Mouse (Mus musculus) liver, embryonic 16.5 days (tissue): ENCODE data around the gene Mllt10. TPM values are rescaled to one million over a fixed set of nuclear protein-coding genes. Genes with fewer than 3 reads are reported as not detected.

Source experiments
- ATAC-seq: fragments of 200-750 bp; cut with Nextera tagmentation; 2 replicates; pipeline ENCODE4 v1.8.0; 2017; ENCODE audit warnings: low read depth, mild to moderate bottlenecking, moderate number of reproducible peaks, moderate library complexity
- H3K27ac ChIP-seq: fragments of 300-500 bp; sonication (generic); 2 replicates; pipeline ENCODE4 v1.5.1; 2014; ENCODE audit warnings: mild to moderate bottlenecking, low read length
- H3K27me3 ChIP-seq: fragments of 300-500 bp; sonication (generic); 2 replicates; pipeline ENCODE4 v1.6.1; 2014; ENCODE audit warnings: low read depth, low read length, mixed read lengths; ENCODE audit not compliant: control insufficient read depth, insufficient read depth
- H3K36me3 ChIP-seq: fragments of 300-500 bp; sonication (generic); 2 replicates; pipeline ENCODE4 v1.6.1; 2014; ENCODE audit warnings: mild to moderate bottlenecking; ENCODE audit not compliant: control insufficient read depth, insufficient read depth
- H3K4me1 ChIP-seq: fragments of 300-500 bp; sonication (generic); 2 replicates; pipeline ENCODE4 v1.6.1; 2014; ENCODE audit warnings: low read depth, low read length, mixed read lengths; ENCODE audit not compliant: control insufficient read depth
- H3K4me2 ChIP-seq: fragments of 300-500 bp; sonication (generic); 2 replicates; pipeline ENCODE4 v1.6.1; 2014; ENCODE audit warnings: low read depth, low read length, mixed read lengths
- H3K4me3 ChIP-seq: fragments of 300-500 bp; sonication (generic); 2 replicates; pipeline ENCODE4 v1.5.1; 2014; ENCODE audit warnings: low read depth, mild to moderate bottlenecking, low read length
- H3K9ac ChIP-seq: fragments of 300-500 bp; sonication (generic); 2 replicates; pipeline ENCODE4 v1.6.1; 2014; ENCODE audit warnings: low read depth, low read length
- H3K9me3 ChIP-seq: fragments of 300-500 bp; sonication (generic); replicated peaks from 2 replicates; pipeline ENCODE4 v1.6.1; 2016; ENCODE audit warnings: low read length; ENCODE audit not compliant: control insufficient read depth
- WGBS: fragments of 180-500 bp; shearing (Covaris S2); extraction: QIAGEN DNeasy Blood & Tissue Kit; methylation state at CpG from one replicate; pipeline ENCODE4 v1.1.7; 2014; ENCODE audit not compliant: insufficient replicate concordance; 5-methylcytosine and 5-hydroxymethylcytosine counted together
- polyA plus RNA-seq: library from polyadenylated mRNA; unstranded; fragments of >200 nt; fragmentation: Nextera tagmentation; extraction: Ambion mirVana; gene quantifications from 2 replicates; pipeline ENCODE4 v1.2.1, GENCODE M21; 2015

The Mllt10 gene
- polyA plus RNA-seq, 1 experiment from 2014 or later, result 23.8 TPM

- H3K4me1 ChIP-seq, result no peaks in the 10 kb centered on the region
- no peak overlapping the region for H3K4me3 ChIP-seq
- H3K4me2 ChIP-seq, result no peak overlapping the region
- H3K9ac ChIP-seq, result no peak overlapping the region
- peaks cover 42% of the 10 kb centered on the region for H3K36me3 ChIP-seq
- ATAC-seq, result no peak
- H3K9me3 ChIP-seq, result no peaks in the 10 kb centered on the region
- no peak overlapping the region for H3K27ac ChIP-seq
- WGBS, result 84% methylated on average over 6 of the region's 6 CpGs
- no peaks in the 10 kb centered on the region for H3K27me3 ChIP-seq
Observed at GRCm38 (mm10) chr2:18208578-18208977, 153.5 kb downstream of the Mllt10 start.

DNA sequence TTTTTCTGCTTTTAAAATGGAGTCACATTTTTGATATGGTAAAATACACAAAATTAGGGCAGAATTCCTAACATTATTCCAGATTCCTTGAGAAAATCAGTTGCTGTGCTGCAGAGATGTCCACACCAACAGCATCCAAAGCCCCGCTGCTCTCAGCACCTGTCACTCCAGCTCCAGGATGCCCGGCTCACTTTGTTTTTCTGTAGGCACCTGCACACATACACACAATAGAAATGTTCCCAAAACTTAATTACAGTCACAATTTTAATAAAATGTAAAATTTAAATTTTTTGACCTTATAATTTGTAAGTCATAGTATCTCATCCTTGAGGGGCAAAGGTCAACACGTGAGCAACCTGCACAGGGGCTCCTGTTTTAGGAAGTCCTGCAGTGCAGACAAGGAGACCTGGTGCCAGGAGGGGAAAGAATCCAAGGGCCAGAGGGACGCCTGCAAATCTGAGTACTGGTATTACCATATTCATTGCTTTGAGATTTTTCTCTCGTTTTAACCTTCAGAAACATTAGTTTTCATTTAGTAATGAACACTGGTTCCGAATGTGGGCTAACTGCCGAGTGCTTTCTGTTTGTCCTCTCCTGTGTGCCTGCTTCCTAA is 154.3 kb downstream of the Mllt10 start:
- 86% methylated on average over 7 of the region's 7 CpGs for WGBS
- H3K9ac ChIP-seq, result no peak overlapping the region
- no peaks in the 10 kb centered on the region for H3K4me1 ChIP-seq
- H3K9me3 ChIP-seq, result no peaks in the 10 kb centered on the region
- no peak overlapping the region for H3K4me2 ChIP-seq
- no peaks in the 10 kb centered on the region for H3K27me3 ChIP-seq
- ATAC-seq, result no peak
- H3K27ac ChIP-seq, result no peak overlapping the region
- peaks cover 47% of the 10 kb centered on the region for H3K36me3 ChIP-seq
- H3K4me3 ChIP-seq, result no peak overlapping the region

DNA sequence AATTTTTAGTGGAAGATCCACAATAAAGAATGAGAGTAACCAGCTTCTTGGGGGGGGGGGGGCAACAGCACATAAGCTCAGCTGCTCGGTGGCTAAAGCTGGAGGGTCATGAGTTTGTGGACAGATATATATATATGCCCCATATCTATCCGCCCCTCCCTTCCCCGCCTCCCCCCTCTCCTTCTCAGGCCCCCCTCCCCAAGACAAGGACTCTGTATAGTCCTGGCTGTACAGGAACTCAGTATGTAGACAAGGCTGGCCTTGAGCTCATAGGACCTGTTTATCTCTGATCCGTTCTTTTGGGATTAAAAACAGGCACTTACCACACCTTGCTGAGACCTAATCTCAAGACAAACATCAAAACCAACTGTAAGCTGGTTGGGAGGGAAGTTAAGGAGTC is 154.9 kb downstream of the Mllt10 start:
- Histone ChIP-seq H3K4me3 (no peak overlapping the region), H3K9ac (no peak overlapping the region), H3K27ac (no peak overlapping the region), H3K9me3 (no peaks in the 10 kb centered on the region), H3K36me3 (peaks cover 48% of the 10 kb centered on the region), H3K4me2 (no peak overlapping the region), H3K27me3 (no peaks in the 10 kb centered on the region), H3K4me1 (no peaks in the 10 kb centered on the region)
- no peak for ATAC-seq
- WGBS, result 75% methylated on average over 4 of the region's 4 CpGs

DNA sequence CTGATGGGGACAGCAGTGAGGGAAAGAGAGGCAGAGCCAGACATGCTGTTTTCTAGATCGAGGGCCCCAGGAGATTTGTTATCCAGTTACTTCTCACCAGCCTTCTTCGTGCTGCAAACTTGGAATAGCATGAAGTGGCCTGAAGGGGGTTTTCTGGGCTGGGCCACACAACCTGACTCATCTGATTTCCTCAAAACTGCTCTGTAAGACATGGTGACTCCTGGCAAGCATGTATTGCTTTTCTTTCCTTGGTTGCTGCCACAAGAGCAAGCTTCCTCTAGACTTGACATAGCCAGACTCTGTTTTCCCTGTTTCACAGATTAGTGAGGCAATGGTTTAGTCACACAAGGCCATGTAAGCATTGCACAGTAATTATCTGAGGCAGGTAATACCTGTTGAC is 159.0 kb downstream of the Mllt10 start:
- Histone ChIP-seq H3K9ac (no peak overlapping the region), H3K36me3 (peaks cover 33% of the 10 kb centered on the region), H3K4me2 (no peak overlapping the region), H3K9me3 (no peaks in the 10 kb centered on the region), H3K27me3 (no peaks in the 10 kb centered on the region), H3K4me1 (no peaks in the 10 kb centered on the region), H3K27ac (no peak overlapping the region), H3K4me3 (no peak overlapping the region)
- WGBS, result 73% methylated on average over 2 of the region's 2 CpGs
- ATAC-seq, result no peak

DNA sequence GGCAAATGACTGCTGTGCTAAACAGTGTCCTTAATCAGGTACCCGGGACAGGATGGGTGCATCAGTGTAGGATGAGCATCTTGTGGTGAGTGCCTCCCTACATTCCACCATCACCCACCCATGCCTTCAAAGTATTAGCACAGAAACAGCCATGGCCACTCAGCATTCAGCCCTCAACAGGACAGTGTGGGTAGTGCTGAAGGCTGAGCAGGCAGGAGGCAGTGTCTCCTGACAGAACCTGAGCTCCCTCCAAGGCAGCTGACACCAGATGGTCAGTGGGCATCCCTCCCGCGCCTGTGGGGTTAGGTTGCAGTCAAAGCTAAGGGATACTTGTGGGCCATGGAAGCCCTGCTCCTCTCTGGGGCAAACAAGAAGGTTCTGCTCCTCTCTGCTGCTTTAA is 162.8 kb downstream of the Mllt10 start:
- no peak overlapping the region for H3K4me3 ChIP-seq
- H3K27ac ChIP-seq, result no peak overlapping the region
- no peaks in the 10 kb centered on the region for H3K27me3 ChIP-seq
- H3K4me1 ChIP-seq, result no peaks in the 10 kb centered on the region
- 70% methylated on average over 3 of the region's 3 CpGs for WGBS
- H3K9me3 ChIP-seq, result no peaks in the 10 kb centered on the region
- no peak overlapping the region for H3K9ac ChIP-seq
- no peak overlapping the region for H3K4me2 ChIP-seq
- peaks cover 19% of the 10 kb centered on the region for H3K36me3 ChIP-seq
- no peak for ATAC-seq

DNA sequence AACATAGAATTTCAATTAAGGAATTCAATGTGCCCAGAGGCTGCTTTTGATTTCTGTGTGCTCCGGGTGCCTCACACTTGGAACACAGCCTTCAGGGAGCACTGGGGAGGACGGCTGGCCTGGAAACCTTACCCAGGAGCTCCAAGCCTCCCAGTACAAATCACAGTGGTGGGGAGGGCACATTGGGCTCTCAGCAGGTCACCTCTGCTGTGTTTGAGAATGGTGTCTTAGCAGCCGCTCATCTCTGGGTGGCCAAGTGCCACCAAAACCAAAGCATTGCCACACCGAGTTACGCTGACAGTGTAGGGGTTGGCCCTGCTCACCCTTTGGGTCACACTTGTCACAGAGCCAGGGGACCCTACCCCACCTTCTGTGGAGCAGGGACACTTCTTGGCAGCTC is 163.5 kb downstream of the Mllt10 start:
- Histone ChIP-seq H3K27ac (no peak overlapping the region), H3K9me3 (no peaks in the 10 kb centered on the region), H3K9ac (no peak overlapping the region), H3K36me3 (peaks cover 16% of the 10 kb centered on the region), H3K4me1 (no peaks in the 10 kb centered on the region), H3K4me2 (no peak overlapping the region), H3K27me3 (no peaks in the 10 kb centered on the region), H3K4me3 (no peak overlapping the region)
- ATAC-seq, result no peak
- WGBS, result 81% methylated on average over 5 of the region's 5 CpGs

GRCm38 (mm10) chr2:18219136-18219535 is 164.1 kb downstream of the Mllt10 start:
- Histone ChIP-seq H3K27ac (no peak overlapping the region), H3K4me2 (no peak overlapping the region), H3K4me1 (no peaks in the 10 kb centered on the region), H3K27me3 (no peaks in the 10 kb centered on the region), H3K9ac (no peak overlapping the region), H3K4me3 (no peak overlapping the region), H3K9me3 (no peaks in the 10 kb centered on the region), H3K36me3 (peaks cover 11% of the 10 kb centered on the region)
- no peak for ATAC-seq
- WGBS, result 64% methylated on average over 8 of the region's 8 CpGs

DNA sequence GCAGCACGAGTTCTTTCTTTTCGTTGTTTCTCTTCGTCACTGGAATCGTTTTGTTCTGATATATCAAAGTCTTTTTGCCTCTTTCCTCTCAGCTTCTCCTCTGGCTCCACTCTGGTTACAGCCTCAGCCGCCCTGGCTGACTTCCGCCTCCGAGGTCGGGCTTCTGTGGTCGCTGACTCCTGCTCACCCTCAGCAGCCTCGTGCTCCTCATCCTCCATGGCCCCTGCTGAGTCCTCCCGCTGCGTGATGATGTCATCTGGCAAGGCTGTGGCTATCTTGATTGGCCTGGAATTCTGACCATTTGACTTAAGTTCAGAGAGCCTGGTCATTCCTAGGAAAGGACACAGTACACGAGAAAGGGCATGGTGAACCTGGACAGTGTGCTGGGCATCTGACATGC is 164.5 kb downstream of the Mllt10 start:
- Histone ChIP-seq H3K27me3 (no peaks in the 10 kb centered on the region), H3K4me1 (no peaks in the 10 kb centered on the region), H3K4me3 (no peak overlapping the region), H3K9ac (no peak overlapping the region), H3K4me2 (no peak overlapping the region), H3K27ac (no peak overlapping the region), H3K36me3 (peaks cover 8% of the 10 kb centered on the region), H3K9me3 (no peaks in the 10 kb centered on the region)
- no peak for ATAC-seq
- 64% methylated on average over 13 of the region's 13 CpGs for WGBS

DNA sequence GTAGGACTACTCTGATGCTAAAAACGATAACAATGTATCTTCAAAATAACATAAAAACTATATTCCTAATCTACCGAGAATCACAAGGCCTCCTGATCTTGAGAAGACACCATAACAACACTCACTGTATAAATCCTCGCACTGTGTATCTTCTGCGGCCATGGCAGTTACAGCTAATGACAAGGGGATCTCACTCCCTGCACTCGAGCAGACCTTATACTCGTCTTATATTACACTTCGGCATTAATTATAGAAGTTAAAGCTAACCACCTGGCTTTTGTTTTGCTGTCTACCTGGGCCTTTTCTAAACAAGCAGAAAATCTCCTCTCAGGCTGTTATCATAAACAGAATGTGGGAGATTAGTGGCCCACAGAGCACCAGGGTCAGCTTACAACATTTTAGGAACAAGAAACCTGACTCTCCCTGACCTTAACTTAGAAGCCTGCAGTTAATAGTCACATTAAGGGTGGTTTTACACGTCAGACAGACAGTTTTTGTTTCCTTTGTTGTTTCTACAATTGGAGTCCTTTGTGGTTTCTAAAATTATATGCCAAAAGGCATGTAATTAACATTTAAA is 173.5 kb downstream of the Mllt10 start:
- no peaks in the 10 kb centered on the region for H3K36me3 ChIP-seq
- H3K4me2 ChIP-seq, result no peak overlapping the region
- no peaks in the 10 kb centered on the region for H3K4me1 ChIP-seq
- no peak overlapping the region for H3K4me3 ChIP-seq
- no peak for ATAC-seq
- no peaks in the 10 kb centered on the region for H3K27me3 ChIP-seq
- no peaks in the 10 kb centered on the region for H3K9me3 ChIP-seq
- H3K27ac ChIP-seq, result no peak overlapping the region
- 65% methylated on average over 8 of the region's 8 CpGs for WGBS
- no peak overlapping the region for H3K9ac ChIP-seq
